Mouse (Mus musculus) liver, embryonic 14.5 days (tissue): ENCODE measurements at regions not wholly inside any gene's neighbourhood (a gene's known extent, or its start where the extent isn't known, plus 50 kb on each side); places are given as distances from the start of the nearest gene placed in this dataset.

ENCODE experiments used
- CTCF ChIP-seq: IDR thresholded peaks from 2 replicates; pipeline ENCODE4 v1.5.1; 2016; ENCODE audit warnings: antibody characterized with exemption, low read depth, control low read depth
- EP300 ChIP-seq: IDR thresholded peaks from 2 replicates; pipeline ENCODE4 v1.6.1; 2016; ENCODE audit warnings: antibody characterized with exemption, low read depth

DNA sequence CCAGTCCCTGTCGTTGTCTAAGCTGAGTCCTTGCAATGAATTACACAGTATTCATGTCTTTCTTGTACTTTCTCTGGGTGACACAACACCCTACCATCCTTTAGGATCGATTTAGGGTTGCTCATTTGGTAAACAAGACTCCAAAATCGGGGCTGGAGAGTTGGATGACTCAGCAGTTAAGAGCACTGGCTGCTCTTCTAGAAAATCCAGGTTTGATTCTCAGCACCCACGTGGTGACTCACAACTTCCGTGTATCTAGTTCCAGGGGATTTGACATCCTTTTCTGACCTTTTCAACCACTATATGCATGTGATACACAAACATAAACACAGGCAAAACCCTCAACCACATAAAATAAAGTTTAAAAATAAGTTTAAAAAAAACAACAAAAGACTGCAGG lies 250.0 kb upstream of the Prok2 start:
- TF ChIP-seq CTCF (no peak), EP300 (no peak)
